Mouse (Mus musculus): ENCODE measurements around the gene Prrc2b. TPM values are rescaled to one million over a fixed set of nuclear protein-coding genes. Genes with fewer than 3 reads are reported as not detected.

The Prrc2b gene
- polyA plus RNA-seq, 3 experiments from 2014 or later, result 33.6 to 40.3 (median 35.2) TPM

Other genes with a start within 250 kb of the Prrc2b start
- 1 to 10 TPM in 1 of 3 experiments, not detected in 2; 1.4 TPM for gene Aif1l, start 200.9 kb upstream of the Prrc2b start, polyA plus RNA-seq (2017; shearing (Covaris generic))
- 100 to 1,000 TPM in 1 of 3 experiments, 10 to 100 TPM in 2; 75.0 to 105 (median 96.0) TPM for gene Nup214, start 176.6 kb upstream of the Prrc2b start, polyA plus RNA-seq (2017; shearing (Covaris generic))
- gene Fam78a, start 66.2 kb upstream of the Prrc2b start, polyA plus RNA-seq (2017; shearing (Covaris generic)), result 10 to 100 TPM; 21.3 to 26.7 (median 22.5) TPM
- not detected for gene Plpp7, start 55.6 kb upstream of the Prrc2b start, polyA plus RNA-seq (2017; shearing (Covaris generic))
- gene Pomt1, start 85.5 kb downstream of the Prrc2b start, polyA plus RNA-seq (2017; shearing (Covaris generic)), result 1 to 10 TPM; 2.4 to 4.2 (median 3.0) TPM
- 10 to 100 TPM; 33.2 to 37.9 (median 36.2) TPM for gene Uck1, start 109.1 kb downstream of the Prrc2b start, polyA plus RNA-seq (2017; shearing (Covaris generic))
- gene Golga2, start 136.3 kb downstream of the Prrc2b start, polyA plus RNA-seq (2017; shearing (Covaris generic)), result 10 to 100 TPM; 17.4 to 21.7 (median 21.4) TPM
- 100 to 1,000 TPM; 155 to 247 (median 208) TPM for gene Swi5, start 137.0 kb downstream of the Prrc2b start, polyA plus RNA-seq (2017; shearing (Covaris generic))
- 10 to 100 TPM; 52.5 to 84.8 (median 55.5) TPM for gene Ciz1, start 201.2 kb downstream of the Prrc2b start, polyA plus RNA-seq (2017; shearing (Covaris generic))
- not detected for gene Dnm1, start 202.3 kb downstream of the Prrc2b start, polyA plus RNA-seq (2017; shearing (Covaris generic))
- 10 to 100 TPM; 43.1 to 73.3 (median 57.4) TPM for gene 1110008P14Rik, start 230.9 kb downstream of the Prrc2b start, polyA plus RNA-seq (2017; shearing (Covaris generic))
- under 1 TPM in 1 of 3 experiments, not detected in 2; 0.93 TPM for gene Lcn2, start 237.2 kb downstream of the Prrc2b start, polyA plus RNA-seq (2017; shearing (Covaris generic))
- under 1 TPM; 0.32 to 0.63 (median 0.44) TPM for gene Ptges2, start 244.8 kb downstream of the Prrc2b start, polyA plus RNA-seq (2017; shearing (Covaris generic))

Data from inflammation-experienced regulatory T-cells, adult 6 months (primary cell).